Mouse (Mus musculus) spleen, adult 2 months (tissue): ENCODE measurements around the gene Tmem233.

Source experiments
- CTCF ChIP-seq: fragments of 200-500 bp; IDR thresholded peaks from 2 replicates; pipeline ENCODE4 v1.5.1; 2011; ENCODE audit warnings: mild to moderate bottlenecking, inconsistent platforms; ENCODE audit not compliant: insufficient read depth, insufficient read length, insufficient replicate concordance; ENCODE audit errors: extremely low read depth
- POLR2A ChIP-seq: fragments of 200-500 bp; IDR thresholded peaks from 2 replicates; pipeline ENCODE4 v1.6.1; 2011; ENCODE audit warnings: low read depth, low read length, inconsistent platforms

GRCm38 (mm10) chr5:116116567-116116966 lies 33.5 kb upstream of the Tmem233 start:
- no peak for TF ChIP-seq POLR2A
- peak; percentile 64; the same call in 1 of the 2 replicates for TF ChIP-seq CTCF
